Mouse (Mus musculus) spleen, adult 2 months (tissue): ENCODE measurements at regions not wholly inside any gene's neighbourhood (a gene's known extent, or its start where the extent isn't known, plus 50 kb on each side); places are given as distances from the start of the nearest gene placed in this dataset.

Experiments used
- DNase-seq, 2 experiments: peaks; one replicate each; pipeline versions ENCODE4 v3.0.0 to v3.0.0-alpha.2; 2012 to 2021; ENCODE audit warnings: low spot score in 2 of 2, low read depth in 1 of 2
- H3K27ac ChIP-seq: fragments of 200-500 bp; 2 replicates; pipeline ENCODE4 v1.5.1; 2012; ENCODE audit warnings: low read length, inconsistent platforms; ENCODE audit not compliant: insufficient read depth
- H3K27me3 ChIP-seq: fragments of 200-500 bp; 2 replicates; pipeline ENCODE4 v1.6.1; 2012; ENCODE audit warnings: mild to moderate bottlenecking, moderate library complexity, low read length, inconsistent platforms; ENCODE audit not compliant: control insufficient read depth, insufficient read depth
- H3K36me3 ChIP-seq: fragments of 200-500 bp; 2 replicates; pipeline ENCODE4 v1.6.1; 2012; ENCODE audit warnings: mild to moderate bottlenecking, low read length, inconsistent platforms; ENCODE audit not compliant: control insufficient read depth, insufficient read depth
- H3K4me1 ChIP-seq: fragments of 200-500 bp; 2 replicates; pipeline ENCODE4 v1.6.1; 2011; ENCODE audit warnings: inconsistent platforms; ENCODE audit not compliant: control insufficient read depth, insufficient read depth, insufficient read length
- H3K4me3 ChIP-seq: fragments of 200-500 bp; 2 replicates; pipeline ENCODE4 v1.5.1; 2011; ENCODE audit warnings: mild to moderate bottlenecking, inconsistent platforms; ENCODE audit not compliant: insufficient read depth, insufficient read length; ENCODE audit errors: extremely low read depth
- CTCF ChIP-seq: fragments of 200-500 bp; IDR thresholded peaks from 2 replicates; pipeline ENCODE4 v1.5.1; 2011; ENCODE audit warnings: mild to moderate bottlenecking, inconsistent platforms; ENCODE audit not compliant: insufficient read depth, insufficient read length, insufficient replicate concordance; ENCODE audit errors: extremely low read depth
- POLR2A ChIP-seq: fragments of 200-500 bp; IDR thresholded peaks from 2 replicates; pipeline ENCODE4 v1.6.1; 2011; ENCODE audit warnings: low read depth, low read length, inconsistent platforms
- WGBS: fragments of 180-500 bp; shearing (Covaris S2); methylation state at CpG from one replicate; pipeline ENCODE4 v1.1.7; 2018; 5-methylcytosine and 5-hydroxymethylcytosine counted together

DNA sequence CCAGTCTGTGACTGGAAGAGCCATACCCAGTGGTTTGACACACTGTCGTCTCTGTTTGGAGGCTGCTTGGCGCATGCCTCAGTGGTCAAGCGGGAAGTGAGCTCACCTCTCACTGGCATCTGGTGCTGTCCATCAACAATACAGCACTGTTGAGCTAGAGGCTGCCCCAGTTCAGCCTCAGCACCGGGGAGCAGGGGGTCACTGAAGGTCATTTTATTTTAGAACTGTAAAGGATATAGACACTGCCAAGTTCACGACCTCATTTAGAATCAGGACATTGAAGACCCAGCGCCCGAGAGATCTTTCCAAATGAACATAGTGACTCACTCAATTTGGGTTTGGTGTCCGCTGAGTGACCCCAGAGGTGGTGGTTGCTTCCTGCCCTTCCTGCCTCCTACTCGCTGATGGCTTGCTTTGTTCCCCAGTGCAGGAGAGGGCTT is 265.1 kb downstream of the Ajap1 start:
- TF ChIP-seq CTCF (no peak), POLR2A (no peak)
- Histone ChIP-seq H3K4me3 (no peak overlapping the region), H3K36me3 (no peaks in the 10 kb centered on the region), H3K27me3 (no peaks in the 10 kb centered on the region), H3K4me1 (no peaks in the 10 kb centered on the region), H3K27ac (no peak overlapping the region)
- WGBS, result 50% methylated on average over 9 of the region's 9 CpGs
- no peak for DNase-seq

DNA sequence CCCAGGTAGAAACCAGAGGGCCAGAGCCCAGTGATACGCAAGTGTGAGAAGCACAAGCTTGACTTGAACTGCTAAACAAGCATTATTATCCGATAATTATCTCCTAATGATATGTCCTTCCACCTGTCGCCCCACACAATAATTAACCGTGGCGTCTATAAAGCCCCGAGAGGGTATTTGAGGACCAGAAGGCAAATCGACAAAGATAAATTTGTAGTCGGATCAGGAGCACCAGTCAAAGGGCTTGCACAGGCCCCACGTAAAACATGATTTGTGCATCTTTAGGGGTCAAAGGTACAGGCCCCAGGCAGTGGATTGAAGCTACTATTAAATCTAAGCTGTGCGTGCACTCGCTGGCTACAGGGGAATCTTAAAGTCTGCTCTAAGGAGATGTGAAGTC is 270.5 kb downstream of the Ajap1 start:
- Histone ChIP-seq H3K4me3 (no peak overlapping the region), H3K4me1 (no peaks in the 10 kb centered on the region), H3K36me3 (no peaks in the 10 kb centered on the region), H3K27ac (no peak overlapping the region), H3K27me3 (no peaks in the 10 kb centered on the region)
- 87% methylated on average over 11 of the region's 11 CpGs for WGBS
- TF ChIP-seq CTCF (no peak), POLR2A (no peak)
- no peak for DNase-seq

DNA sequence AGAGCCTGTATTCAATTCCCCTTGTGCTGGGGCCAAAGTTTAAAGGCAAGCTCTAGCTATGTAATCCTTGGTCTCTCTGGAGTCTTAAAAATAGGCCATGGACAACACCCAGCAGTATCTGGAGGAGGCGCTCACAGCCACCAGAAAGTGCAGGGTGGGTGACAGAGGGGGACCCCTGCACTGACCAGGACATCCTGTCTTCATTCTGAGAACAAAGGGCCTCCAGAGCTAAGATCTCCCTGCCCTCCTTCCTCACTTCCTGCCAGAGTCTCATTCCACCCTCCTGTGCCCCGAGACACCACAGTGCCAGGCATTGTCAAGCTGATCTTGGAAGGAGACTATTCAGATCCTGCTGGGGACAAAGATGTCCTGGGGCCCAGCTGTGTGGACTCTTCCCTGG is 273.8 kb downstream of the Ajap1 start:
- H3K4me1 ChIP-seq, result no peaks in the 10 kb centered on the region
- no peak for DNase-seq
- no peak overlapping the region for H3K27ac ChIP-seq
- H3K4me3 ChIP-seq, result no peak overlapping the region
- H3K27me3 ChIP-seq, result no peaks in the 10 kb centered on the region
- no peaks in the 10 kb centered on the region for H3K36me3 ChIP-seq
- WGBS, result 49% methylated on average over 2 of the region's 2 CpGs
- TF ChIP-seq POLR2A (no peak), CTCF (no peak)

DNA sequence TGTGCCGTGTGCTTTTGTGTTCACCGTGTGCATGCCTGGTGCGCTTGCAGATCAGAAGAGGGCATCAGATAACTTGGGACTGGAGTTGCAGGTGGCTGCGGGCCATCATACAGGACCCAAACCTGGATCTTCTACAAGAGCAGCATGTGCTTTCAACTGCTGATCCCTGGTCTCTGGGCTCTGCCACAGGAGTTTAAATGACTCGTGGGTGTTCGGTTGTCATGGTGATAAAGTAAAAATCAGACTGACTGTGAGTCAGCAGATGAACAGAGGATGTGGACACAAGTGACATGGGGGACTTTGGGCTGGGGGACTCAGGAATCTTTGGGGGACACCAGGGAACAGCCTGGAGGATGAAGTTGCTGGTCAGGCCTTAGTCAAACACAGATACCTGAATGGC is 274.4 kb downstream of the Ajap1 start:
- Histone ChIP-seq H3K4me1 (no peaks in the 10 kb centered on the region), H3K36me3 (no peaks in the 10 kb centered on the region), H3K27ac (no peak overlapping the region), H3K27me3 (no peaks in the 10 kb centered on the region), H3K4me3 (no peak overlapping the region)
- TF ChIP-seq POLR2A, result no peak
- no peak for TF ChIP-seq CTCF
- 79% methylated on average over 6 of the region's 6 CpGs for WGBS
- DNase-seq, result no peak

DNA sequence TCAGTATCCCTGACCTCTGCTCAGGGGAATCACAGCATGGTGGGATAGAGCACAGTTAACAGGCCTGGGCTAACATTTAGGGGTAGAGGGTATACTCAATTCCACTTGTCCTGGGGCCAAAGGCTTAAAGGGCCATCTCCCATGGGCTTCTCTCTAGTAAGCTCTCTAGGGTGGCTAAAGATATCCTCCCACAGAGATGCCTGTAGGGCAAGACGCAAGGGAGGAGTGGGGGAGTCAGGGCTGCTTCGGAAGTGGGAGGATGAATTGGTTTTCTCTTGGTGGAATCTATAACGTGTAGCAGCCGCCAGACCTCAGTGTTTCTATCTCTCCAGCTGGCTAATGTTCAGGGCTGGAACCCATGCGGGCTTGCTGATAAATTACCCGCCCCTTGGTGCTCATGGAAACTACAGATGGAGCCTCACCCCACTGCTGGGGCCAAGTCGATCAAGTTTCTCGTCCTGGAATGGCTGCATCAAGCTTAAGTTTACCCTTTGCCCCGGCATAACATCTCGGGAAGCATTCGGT is 275.0 kb downstream of the Ajap1 start:
- DNase-seq, result no peak
- Histone ChIP-seq H3K4me1 (no peaks in the 10 kb centered on the region), H3K36me3 (no peaks in the 10 kb centered on the region), H3K4me3 (no peak overlapping the region), H3K27me3 (no peaks in the 10 kb centered on the region), H3K27ac (no peak overlapping the region)
- TF ChIP-seq POLR2A (no peak), CTCF (no peak)
- WGBS, result 80% methylated on average over 11 of the region's 11 CpGs

DNA sequence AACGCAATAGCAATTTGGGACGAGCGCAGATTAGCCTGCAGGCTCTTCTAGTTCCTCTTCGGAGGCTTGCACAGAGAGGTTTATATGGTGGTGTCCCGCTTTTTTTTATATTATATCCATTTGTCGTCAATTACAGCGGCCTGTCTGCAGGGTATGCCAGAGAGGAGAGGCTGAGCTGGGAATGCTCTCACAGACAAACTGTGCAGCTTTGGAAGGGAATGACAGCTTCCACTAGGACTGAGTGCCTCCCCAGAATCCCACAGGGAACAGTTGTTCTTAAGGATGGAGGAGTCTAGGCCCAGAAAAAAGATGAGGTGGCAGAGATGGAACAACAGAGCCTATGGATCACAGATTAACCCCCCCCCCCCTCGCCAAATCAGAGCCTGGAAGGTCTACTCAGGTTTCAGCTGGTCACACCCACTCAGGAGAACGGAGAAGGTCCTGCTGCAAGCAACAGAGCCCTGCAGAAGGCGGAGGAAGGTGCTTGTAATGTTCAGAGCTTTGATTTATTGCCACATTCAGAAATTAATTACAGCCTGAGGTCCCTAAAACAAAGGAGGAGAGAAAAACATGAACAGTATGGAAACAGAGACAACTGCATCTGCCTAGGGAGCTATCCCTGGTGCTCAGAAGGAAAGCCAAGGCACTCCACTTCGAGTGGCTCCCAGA is 275.7 kb downstream of the Ajap1 start:
- 65% methylated on average over 11 of the region's 11 CpGs for WGBS
- Histone ChIP-seq H3K36me3 (no peaks in the 10 kb centered on the region), H3K4me1 (no peaks in the 10 kb centered on the region), H3K27me3 (no peaks in the 10 kb centered on the region), H3K4me3 (no peak overlapping the region), H3K27ac (no peak overlapping the region)
- no peak for DNase-seq
- TF ChIP-seq POLR2A, result no peak
- no peak for TF ChIP-seq CTCF

DNA sequence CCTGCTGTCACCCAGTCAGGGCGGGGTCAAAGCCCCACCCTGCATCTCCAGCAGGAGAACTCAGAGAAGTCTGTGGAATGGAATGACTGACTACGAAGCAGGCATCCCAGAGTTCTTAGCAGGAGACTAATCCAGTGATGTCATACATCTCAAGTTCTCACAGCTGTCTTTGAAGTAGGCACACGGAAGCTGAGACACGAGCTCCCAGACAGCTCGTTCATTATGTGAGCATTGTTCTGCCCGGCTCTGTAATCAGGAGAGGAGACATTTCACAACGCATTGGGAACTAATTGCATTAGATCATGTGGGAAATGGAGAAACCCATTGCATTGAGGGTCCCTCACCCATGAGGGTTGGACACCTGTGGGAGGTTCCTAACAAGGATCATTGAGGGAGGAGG is 277.8 kb downstream of the Ajap1 start:
- Histone ChIP-seq H3K4me3 (no peak overlapping the region), H3K27ac (no peak overlapping the region), H3K4me1 (no peaks in the 10 kb centered on the region), H3K36me3 (no peaks in the 10 kb centered on the region), H3K27me3 (no peaks in the 10 kb centered on the region)
- DNase-seq, result no peak
- TF ChIP-seq POLR2A (no peak), CTCF (no peak)
- 48% methylated on average over 7 of the region's 7 CpGs for WGBS
